Mouse (Mus musculus): ENCODE data around the gene St7l.

The St7l gene

GRCm38 (mm10) chr3:104901154-104901553 is 37.3 kb downstream of the St7l start:
- DNase-seq (ENCODE audit: low spot score in 2 of 2), result no peak

GRCm38 (mm10) chr3:104905389-104905788 is 41.6 kb downstream of the St7l start:
- no peak for DNase-seq (ENCODE audit: low spot score in 2 of 2)

- DNase-seq (ENCODE audit: low spot score in 2 of 2), result no peak
Measured at GRCm38 (mm10) chr3:104906007-104906406, 42.2 kb downstream of the St7l start.

GRCm38 (mm10) chr3:104909195-104909594 is 45.4 kb downstream of the St7l start:
- no peak for DNase-seq (ENCODE audit: low spot score in 2 of 2)

- no peak for DNase-seq (ENCODE audit: low spot score in 2 of 2)
Measured at GRCm38 (mm10) chr3:104914986-104915385, 51.2 kb downstream of the St7l start.

GRCm38 (mm10) chr3:104929385-104929784 is 65.6 kb downstream of the St7l start:
- no peak for DNase-seq (ENCODE audit: low spot score in 2 of 2)

- no peak for DNase-seq (ENCODE audit: low spot score in 2 of 2)
Measured at GRCm38 (mm10) chr3:104937728-104938305, 74.0 kb downstream of the St7l start.

GRCm38 (mm10) chr3:104938327-104938726 is 74.5 kb downstream of the St7l start:
- no peak for DNase-seq (ENCODE audit: low spot score in 2 of 2)

GRCm38 (mm10) chr3:104940691-104941090 is 76.9 kb downstream of the St7l start:
- no peak for DNase-seq (ENCODE audit: low spot score in 2 of 2)

- DNase-seq (ENCODE audit: low spot score in 2 of 2), result no peak
Measured at GRCm38 (mm10) chr3:104942682-104943081, 78.9 kb downstream of the St7l start.

- no peak for DNase-seq (ENCODE audit: low spot score in 2 of 2)
Measured at GRCm38 (mm10) chr3:104943333-104943732, 79.5 kb downstream of the St7l start.

- no peak for DNase-seq (ENCODE audit: low spot score in 2 of 2)
Measured at GRCm38 (mm10) chr3:104944894-104945293, 81.1 kb downstream of the St7l start.

GRCm38 (mm10) chr3:104950926-104951325 is 87.1 kb downstream of the St7l start:
- DNase-seq (ENCODE audit: low spot score in 2 of 2), result no peak

- no peak for DNase-seq (ENCODE audit: low spot score in 2 of 2)
Measured at GRCm38 (mm10) chr3:104952891-104953670, 89.3 kb downstream of the St7l start.

- no peak for DNase-seq (ENCODE audit: low spot score in 2 of 2)
Measured at GRCm38 (mm10) chr3:104954137-104954536, 90.3 kb downstream of the St7l start.

GRCm38 (mm10) chr3:104954551-104954950 is 90.7 kb downstream of the St7l start:
- DNase-seq (ENCODE audit: low spot score in 2 of 2), result no peak

GRCm38 (mm10) chr3:104956131-104956581 is 92.4 kb downstream of the St7l start:
- DNase-seq (ENCODE audit: low spot score in 2 of 2), result no peak

- no peak for DNase-seq (ENCODE audit: low spot score in 2 of 2)
Measured at GRCm38 (mm10) chr3:104960026-104961000, 96.5 kb downstream of the St7l start.

GRCm38 (mm10) chr3:104961066-104962059 is 97.6 kb downstream of the St7l start, which contains the start of gene Wnt2b:
Gene Wnt2b, minus strand, starts transcription at chr3:104961921.
- DNase-seq (ENCODE audit: low spot score in 2 of 2), result no peak

- DNase-seq (ENCODE audit: low spot score in 2 of 2), result no peak
Measured at GRCm38 (mm10) chr3:104962141-104962611, 98.4 kb downstream of the St7l start.

- no peak for DNase-seq (ENCODE audit: low spot score in 2 of 2)
Measured at GRCm38 (mm10) chr3:104962866-104963265, 99.1 kb downstream of the St7l start.
